Mouse (Mus musculus): ENCODE results near the gene Hnrnpl.

GRCm38 (mm10) chr7:28823932-28824331, 15.6 kb downstream of the Hnrnpl start:
- no peak for TF ChIP-seq CTCF (IDR thresholded peaks at IDR 0.05; ENCODE audit: low read depth, low read length)
- no peak for TF ChIP-seq POLR2A (IDR thresholded peaks at IDR 0.05; ENCODE audit: borderline replicate concordance, low read depth, low read length)

Data from bone marrow macrophage, adult 2 months (primary cell).